Mouse (Mus musculus): ENCODE data around the gene Eri3.

Eri3 gene

GRCm38 (mm10) chr4:117577579-117577978 lies 27.4 kb downstream of the Eri3 start:
- DNase-seq (ENCODE audit: low spot score in 2 of 2), result no peak

DNA sequence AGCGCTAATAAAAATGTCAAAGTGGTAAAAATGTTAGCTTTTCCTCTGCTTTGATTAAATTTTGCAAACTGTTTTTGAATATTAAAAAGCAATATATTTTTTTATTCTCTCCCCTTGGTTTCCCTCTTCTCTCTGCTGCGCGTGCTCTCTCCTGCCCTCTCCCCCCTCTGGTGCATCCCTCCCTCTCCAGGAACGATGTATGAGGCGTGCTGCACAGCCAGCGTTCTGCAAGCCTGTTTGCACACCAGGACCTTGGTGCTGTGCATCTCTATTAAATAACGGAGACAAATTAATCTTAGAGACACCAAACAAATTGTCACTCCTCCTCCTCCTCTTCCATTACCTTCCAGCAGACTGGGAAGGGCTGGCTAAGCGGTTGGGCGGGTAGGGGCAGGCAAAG lies 31.5 kb downstream of the Eri3 start:
- DNase-seq (ENCODE audit: low spot score in 2 of 2), result no peak

GRCm38 (mm10) chr4:117585995-117586394 lies 35.8 kb downstream of the Eri3 start:
- no peak for DNase-seq (ENCODE audit: low spot score in 2 of 2)

GRCm38 (mm10) chr4:117587447-117587846 lies 37.3 kb downstream of the Eri3 start:
- DNase-seq (ENCODE audit: low spot score in 2 of 2), result no peak

DNA sequence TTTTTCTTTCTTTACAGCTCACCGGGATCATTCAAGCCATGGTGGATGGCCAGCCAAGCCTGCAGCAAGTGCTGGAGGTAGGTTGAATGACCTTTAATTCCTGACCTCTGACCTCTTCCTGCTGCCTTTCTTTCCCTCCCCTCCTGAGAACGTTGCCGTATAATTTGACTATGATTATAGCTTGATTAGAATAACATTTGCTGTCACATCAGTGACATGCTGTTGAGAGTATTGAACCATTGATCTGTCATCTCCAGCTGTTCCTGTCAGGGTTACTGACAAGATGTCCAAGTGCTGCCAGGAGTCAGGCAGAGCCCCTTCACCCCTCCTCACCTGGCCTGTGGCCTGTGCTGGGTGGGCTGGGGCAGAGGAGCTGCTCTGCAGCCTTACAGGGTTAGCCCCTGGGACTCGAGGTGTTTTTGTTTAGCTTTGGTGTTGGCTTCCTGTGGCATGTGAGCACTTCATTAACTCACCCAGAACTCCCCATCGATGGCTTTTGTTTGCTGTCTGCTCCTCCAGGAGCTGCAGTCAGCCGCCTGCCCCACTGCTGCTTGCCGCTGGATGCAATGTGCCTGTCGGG lies 39.0 kb downstream of the Eri3 start:
- no peak for DNase-seq (ENCODE audit: low spot score in 2 of 2)

GRCm38 (mm10) chr4:117590781-117591180 lies 40.6 kb downstream of the Eri3 start:
- no peak for DNase-seq (ENCODE audit: low spot score in 2 of 2)

GRCm38 (mm10) chr4:117592206-117592605 lies 42.0 kb downstream of the Eri3 start:
- no peak for DNase-seq (ENCODE audit: low spot score in 2 of 2)

DNA sequence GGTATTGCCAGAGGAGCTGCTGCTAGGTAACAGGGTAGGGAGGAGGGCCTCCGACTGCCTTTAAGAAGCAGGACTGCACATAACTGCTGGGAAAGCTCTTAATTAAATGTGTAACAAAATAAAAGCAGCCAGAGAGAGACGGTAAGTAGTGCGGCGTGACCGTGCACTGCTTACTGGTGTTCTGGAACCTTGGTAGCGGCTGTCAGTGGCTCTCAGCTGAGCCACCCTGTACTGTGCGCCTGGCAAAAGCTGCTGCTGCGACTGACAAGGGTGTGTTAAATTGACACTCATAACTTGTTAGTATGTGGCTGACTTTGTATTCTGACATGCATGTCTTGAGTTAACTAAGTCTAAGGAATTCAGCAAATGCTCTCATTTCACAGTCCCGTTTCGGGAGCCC lies 45.1 kb downstream of the Eri3 start:
- DNase-seq (ENCODE audit: low spot score in 2 of 2), result no peak

DNA sequence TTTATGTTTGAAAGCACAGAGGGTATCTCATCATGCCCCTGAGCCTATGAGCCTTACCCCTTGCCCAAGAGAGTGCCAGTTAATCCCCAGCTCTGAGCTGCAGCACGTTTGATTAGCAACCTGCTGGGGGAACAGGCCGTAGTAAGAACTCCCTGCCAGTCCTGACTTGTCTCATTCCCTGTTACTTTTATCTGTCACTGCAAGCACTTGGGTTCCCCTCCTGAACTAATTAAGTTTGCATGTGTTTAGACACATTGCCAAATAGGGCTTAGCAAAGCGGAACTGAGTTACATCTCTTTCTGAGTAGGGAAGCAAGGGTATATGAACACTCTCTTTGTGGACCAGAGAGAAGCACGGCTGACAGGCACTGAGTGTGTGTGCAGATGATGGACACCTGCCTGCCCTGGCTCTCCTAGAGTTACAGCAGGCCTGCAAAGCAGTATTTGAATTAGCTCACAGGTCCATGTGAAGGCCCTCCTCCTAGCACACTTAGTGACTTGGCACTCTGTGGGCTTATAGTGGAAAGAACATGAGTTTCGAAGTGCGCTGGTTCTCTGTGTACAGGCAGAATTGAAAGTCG lies 49.9 kb downstream of the Eri3 start:
- DNase-seq (ENCODE audit: low spot score in 2 of 2), result no peak

DNA sequence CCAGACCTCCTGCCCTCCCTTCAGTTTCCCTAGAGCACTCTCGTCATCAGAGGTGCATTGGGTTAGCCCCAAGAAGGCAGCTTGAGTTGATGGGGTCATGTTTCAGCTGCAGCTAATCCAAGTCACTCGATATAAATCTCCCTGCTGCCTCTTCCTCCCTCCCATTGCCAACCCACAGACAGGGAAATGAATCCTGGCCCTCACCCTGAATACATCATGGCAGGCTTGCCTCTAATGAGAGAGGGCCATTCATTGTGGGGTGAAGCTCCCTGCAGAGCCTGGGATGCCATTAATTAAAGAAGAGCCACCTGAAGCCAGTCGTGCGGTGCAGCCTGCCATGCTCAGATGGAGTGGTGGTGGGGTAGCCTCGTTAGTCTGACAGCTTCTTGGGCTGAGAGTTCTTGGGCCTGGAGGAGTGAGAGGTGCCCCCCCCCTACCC lies 51.2 kb downstream of the Eri3 start:
- no peak for DNase-seq (ENCODE audit: low spot score in 2 of 2)

GRCm38 (mm10) chr4:117605099-117605953 lies 55.2 kb downstream of the Eri3 start:
- no peak for DNase-seq (ENCODE audit: low spot score in 2 of 2)

GRCm38 (mm10) chr4:117605954-117606227 lies 55.7 kb downstream of the Eri3 start:
- no peak for DNase-seq (ENCODE audit: low spot score in 2 of 2)

DNA sequence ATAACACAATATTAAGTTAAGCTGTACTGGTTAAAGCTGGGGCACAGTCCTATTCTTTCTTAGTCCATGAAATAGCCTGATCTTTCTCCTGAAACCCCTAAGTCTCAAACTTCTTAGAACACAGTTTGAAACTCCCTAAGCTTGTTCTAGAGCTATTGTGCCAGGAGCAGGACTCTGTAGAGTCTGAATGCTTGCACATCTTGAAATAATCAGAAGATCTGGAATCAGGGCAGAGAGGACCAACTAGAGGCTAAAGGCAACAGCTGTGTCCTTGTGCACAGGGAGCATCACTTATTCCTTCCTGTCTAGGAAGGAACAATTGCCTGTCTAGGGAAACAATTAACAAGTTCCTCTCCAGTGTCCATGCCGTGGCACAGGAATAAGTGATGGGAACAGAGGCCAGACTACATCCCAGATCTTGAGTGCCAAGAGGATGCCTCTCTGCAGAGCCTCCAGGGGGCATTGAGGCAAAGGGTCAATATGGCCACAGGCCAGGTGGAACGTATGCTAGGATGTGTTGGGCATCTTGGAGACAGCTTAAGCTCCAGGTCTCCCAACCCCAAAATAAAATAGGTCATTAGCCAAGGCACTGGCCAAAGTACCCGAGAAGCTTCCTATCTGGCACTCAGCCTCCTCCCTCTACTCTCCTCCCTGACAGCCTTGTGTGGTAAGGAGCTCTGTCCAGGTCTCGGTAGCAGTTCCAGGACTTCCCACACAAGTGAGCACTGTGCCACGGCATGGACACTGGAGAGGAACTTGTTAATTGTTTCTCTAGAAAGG lies 56.9 kb downstream of the Eri3 start:
- DNase-seq (ENCODE audit: low spot score in 2 of 2), result no peak

DNA sequence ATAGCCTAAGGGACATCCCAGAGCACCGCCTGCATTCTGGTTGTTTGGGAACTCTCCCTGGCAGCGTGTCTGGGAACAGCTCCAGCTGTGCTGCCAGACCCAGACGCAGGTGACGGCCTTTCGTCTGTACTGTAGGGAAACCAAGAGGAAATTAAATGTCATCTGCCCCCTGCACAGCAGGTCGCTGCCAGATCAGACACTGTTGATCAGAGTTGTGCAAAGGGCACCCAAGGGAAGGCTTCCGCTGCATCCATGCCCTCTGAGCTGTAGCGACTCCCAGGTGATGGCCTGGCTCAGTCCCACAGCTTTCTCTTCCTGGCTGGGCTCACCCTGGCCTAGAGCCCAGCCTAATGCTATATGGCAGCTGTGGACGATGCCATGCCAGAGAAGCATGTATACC lies 58.1 kb downstream of the Eri3 start:
- no peak for DNase-seq (ENCODE audit: low spot score in 2 of 2)

- no peak for DNase-seq (ENCODE audit: low spot score in 2 of 2)
Measured at GRCm38 (mm10) chr4:117609371-117610039, 59.3 kb downstream of the Eri3 start.

DNA sequence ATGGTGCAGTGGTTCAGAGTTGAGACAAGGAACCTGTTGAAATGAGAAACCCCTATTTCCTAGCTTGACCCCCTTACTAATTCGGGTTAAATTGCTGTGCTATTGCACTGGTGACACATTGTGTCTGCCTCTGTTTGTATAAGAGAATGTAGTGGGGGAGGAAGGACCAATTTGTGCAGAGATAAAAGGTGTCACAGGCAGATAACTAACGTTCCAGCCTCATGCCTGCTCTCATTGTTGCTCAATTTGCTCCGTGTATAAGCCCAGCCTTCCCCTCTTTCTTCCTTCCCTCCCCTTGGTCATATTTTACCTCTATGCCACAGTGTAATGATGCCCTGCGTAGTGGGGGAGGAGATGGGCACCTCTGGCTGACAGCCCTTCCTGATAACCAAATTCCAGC lies 61.2 kb downstream of the Eri3 start:
- no peak for DNase-seq (ENCODE audit: low spot score in 2 of 2)

GRCm38 (mm10) chr4:117611814-117612213 lies 61.6 kb downstream of the Eri3 start:
- no peak for DNase-seq (ENCODE audit: low spot score in 2 of 2)

DNA sequence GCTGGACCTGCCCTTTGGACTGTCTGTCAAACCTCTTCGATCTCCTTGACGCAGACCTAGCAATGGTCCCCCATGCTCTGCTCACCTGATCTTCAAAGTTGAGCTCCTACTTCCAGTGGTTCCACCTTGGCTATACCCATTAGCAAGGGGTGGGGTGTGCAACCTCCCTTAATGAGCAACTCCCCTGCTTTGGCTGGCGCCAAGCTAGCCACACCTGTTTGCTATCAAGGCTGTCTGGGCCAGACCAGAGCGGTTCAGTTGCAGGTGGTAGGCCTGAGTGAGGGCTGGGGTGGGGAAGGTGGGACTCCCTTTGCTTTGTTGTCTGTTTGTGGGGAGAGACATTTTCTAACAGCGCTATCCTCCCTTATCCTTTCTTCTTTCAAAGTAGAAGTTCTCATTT lies 62.5 kb downstream of the Eri3 start:
- no peak for DNase-seq (ENCODE audit: low spot score in 2 of 2)

- DNase-seq (ENCODE audit: low spot score in 2 of 2), result no peak
Measured at GRCm38 (mm10) chr4:117613153-117613773, 63.1 kb downstream of the Eri3 start.

- no peak for DNase-seq (ENCODE audit: low spot score in 2 of 2)
Measured at GRCm38 (mm10) chr4:117616600-117616999, 66.4 kb downstream of the Eri3 start.

- no peak for DNase-seq (ENCODE audit: low spot score in 2 of 2)
Measured at GRCm38 (mm10) chr4:117622270-117622669, 72.1 kb downstream of the Eri3 start.

DNA sequence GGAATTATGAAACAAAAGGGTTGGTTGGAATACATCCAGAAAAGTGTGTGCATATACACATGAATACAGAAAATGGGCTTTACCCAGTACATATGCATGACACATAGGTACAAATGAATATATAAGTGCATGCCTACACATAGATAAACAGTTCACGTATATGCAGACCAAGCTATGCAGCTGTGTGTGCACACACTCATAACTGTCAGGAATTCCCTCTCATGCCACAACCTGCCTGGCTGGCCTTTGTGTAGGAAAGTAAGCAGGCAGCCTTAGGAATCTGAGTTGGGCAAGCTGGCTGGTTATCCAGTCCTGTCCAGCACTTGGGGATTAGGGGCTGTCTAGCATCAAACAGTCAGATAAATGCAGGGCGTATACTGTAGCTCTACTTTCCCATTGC lies 72.9 kb downstream of the Eri3 start:
- no peak for DNase-seq (ENCODE audit: low spot score in 2 of 2)
